Mouse (Mus musculus): ENCODE measurements around the gene Arhgef33. TPM values are rescaled to one million over a fixed set of nuclear protein-coding genes. Genes with fewer than 3 reads are reported as not detected.
"Not testable (repeated sequence)": the region's sequence is repeated elsewhere in the genome, so short reads cannot be mapped to it uniquely, and the experiment has no call there.

The Arhgef33 gene
- total RNA-seq, 1 experiment from 2014 or later, result not detected

GRCm38 (mm10) chr17:80332386-80332785, 25.2 kb downstream of the Arhgef33 start:
- ATAC-seq (replicated peaks; ENCODE audit: low read depth, poor library complexity, severe bottlenecking), result 0 out of 2 replicates have a peak, but pooled peaks have one; percentile 62

GRCm38 (mm10) chr17:80345277-80345676, 38.1 kb downstream of the Arhgef33 start:
- 0 out of 2 replicates have a peak, but pooled peaks have one; percentile 42 for ATAC-seq (replicated peaks; ENCODE audit: low read depth, poor library complexity, severe bottlenecking)

- ATAC-seq (replicated peaks; ENCODE audit: low read depth, poor library complexity, severe bottlenecking), result no peak
Observed at GRCm38 (mm10) chr17:80346591-80347125, 39.5 kb downstream of the Arhgef33 start.

DNA sequence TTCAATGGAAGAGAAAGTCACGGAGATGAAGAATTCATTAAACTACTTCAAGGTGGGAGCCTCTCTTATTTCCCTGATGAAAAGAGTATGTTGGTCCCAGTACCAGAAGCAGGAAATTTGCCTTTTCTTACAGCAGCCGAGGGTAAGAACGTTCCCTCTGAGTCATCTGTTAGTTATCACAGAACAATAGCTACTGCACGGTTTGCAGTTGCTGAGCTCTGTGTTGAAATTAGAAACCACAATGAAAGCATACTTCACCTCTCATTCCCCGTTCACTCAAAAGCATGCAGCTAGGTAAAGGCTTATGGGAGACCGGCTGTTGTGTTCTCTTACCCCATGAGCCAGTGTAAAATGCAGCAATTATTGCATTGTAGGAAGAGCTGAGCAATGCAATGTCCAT, 40.0 kb downstream of the Arhgef33 start:
- no peak for ATAC-seq (replicated peaks; ENCODE audit: low read depth, poor library complexity, severe bottlenecking)

GRCm38 (mm10) chr17:80360245-80360644, 53.0 kb downstream of the Arhgef33 start:
- ATAC-seq (replicated peaks; ENCODE audit: low read depth, poor library complexity, severe bottlenecking), result peak; percentile 52

DNA sequence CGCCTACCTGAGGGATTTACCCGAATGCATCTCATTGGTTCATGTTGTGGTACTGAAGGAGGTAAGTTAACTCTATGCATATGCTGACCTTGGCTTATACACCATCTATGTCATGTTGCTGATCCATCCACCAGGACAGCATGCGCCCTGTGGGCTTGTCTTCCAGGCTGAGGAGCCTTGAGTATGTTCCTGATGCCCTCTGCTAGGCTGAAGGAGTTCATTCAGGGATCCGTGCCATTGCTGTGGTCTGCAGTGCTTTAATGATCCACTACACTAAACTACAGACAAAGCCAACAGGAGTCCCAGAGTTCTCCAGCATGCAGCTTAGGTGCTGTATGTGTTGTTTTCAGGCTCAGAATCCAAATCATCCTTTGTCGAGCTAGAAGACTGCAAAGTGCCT, 60.1 kb downstream of the Arhgef33 start:
- ATAC-seq (replicated peaks; ENCODE audit: low read depth, poor library complexity, severe bottlenecking), result no peak

- no peak for ATAC-seq (replicated peaks; ENCODE audit: low read depth, poor library complexity, severe bottlenecking)
Observed at GRCm38 (mm10) chr17:80368606-80369005, 61.4 kb downstream of the Arhgef33 start.

DNA sequence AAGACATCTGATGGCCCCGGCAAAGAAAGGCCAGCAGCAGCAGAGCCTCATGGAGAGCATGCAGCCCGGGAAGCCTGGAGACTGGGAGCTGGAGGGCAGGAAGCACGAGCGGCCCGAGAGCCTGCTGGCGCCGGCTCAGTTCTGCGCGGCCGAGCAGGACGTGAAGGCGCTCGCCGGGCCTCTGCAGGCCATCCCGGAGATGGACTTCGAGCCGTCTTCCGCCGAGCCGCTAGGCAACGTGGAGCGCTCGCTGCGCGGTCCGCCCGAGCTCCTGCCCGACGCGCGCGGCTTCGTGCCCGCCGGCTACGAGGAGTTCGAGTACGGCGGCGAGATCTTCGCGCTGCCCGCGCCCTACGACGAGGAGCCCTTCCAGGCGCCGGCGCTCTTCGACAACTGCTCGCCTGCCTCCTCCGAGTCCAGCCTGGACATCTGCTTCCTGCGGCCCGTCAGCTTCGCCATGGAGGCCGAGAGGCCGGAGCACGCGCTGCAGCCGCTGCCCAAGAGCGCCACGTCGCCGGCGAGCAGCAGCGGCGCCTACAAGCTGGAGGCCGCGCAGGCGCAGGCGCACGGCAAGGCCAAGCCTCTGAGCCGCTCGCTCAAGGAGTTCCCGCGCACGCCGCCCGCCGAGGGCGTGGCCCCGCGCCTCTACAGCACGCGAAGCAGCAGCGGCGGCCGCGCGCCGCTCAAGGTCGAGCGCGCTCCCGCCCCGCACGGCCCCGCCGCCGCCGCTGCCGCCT, 66.0 kb downstream of the Arhgef33 start, which contains the start of gene Gm10190:
Gm10190 (minus strand) TSS at position 553 of the 737 bp plus-strand sequence.
- ATAC-seq (replicated peaks; ENCODE audit: low read depth, poor library complexity, severe bottlenecking), result peak; percentile 97

DNA sequence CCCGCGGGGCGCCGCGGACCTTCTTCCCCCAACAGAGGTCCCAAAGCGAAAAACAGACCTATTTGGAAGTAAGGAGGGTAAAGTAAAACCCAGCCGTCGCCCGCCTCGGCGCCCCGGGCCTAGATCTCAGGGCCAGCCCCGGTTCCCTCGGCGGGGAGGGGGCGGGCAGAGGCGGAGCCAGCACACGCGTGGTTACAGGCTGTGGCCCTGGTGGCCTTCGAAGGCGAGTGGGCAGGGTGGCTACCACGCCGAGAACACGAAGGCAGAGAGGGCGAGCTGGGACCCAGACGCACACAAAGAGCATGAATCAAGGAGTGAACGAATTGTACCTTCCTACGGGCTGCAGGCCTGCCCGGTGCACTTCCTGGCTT, 66.5 kb downstream of the Arhgef33 start:
- peak; percentile 41; the same call in 1 of the 2 replicates for ATAC-seq (replicated peaks; ENCODE audit: low read depth, poor library complexity, severe bottlenecking)

DNA sequence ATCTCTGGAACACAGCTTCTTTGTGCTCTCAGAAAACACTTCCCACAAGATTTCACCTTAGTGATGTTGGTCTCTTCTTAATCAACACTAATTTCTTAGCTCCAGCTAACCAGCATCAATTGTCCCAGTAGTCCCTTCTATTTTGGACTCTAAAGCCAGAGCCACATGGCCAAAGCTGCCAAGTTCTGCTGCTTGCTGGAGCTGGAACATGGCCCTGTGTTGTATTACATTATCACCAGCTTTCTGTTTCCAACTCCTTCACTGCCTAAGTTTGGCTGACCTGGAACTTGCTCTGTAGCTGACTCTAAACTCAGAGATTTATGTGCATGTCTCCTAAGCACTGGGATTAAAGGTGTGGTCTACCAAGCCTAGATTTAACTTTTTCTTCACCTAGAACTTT, 71.2 kb downstream of the Arhgef33 start:
- ATAC-seq (replicated peaks; ENCODE audit: low read depth, poor library complexity, severe bottlenecking), result not testable (repeated sequence)

GRCm38 (mm10) chr17:80385671-80386070, 78.5 kb downstream of the Arhgef33 start:
- ATAC-seq (replicated peaks; ENCODE audit: low read depth, poor library complexity, severe bottlenecking), result no peak

DNA sequence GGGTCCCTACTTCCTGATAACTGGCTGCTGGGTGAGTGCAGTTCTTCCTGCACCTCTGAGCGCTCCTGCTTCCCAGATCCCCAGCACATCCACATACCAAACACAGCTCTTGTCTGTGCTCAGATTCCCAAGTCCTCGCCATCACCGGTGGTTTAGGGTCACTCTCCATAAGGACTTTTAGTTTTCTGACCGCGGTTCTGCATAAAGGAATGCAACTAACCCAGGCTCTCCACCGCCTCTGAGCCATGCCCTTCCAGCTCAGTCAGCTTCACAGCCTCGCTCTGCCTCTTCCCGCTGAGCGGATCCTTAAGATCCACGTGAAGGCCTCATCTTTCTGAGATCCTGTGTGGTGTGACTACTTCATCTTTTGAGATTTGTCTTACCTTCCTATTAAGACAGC, 82.8 kb downstream of the Arhgef33 start:
- no peak for ATAC-seq (replicated peaks; ENCODE audit: low read depth, poor library complexity, severe bottlenecking)

DNA sequence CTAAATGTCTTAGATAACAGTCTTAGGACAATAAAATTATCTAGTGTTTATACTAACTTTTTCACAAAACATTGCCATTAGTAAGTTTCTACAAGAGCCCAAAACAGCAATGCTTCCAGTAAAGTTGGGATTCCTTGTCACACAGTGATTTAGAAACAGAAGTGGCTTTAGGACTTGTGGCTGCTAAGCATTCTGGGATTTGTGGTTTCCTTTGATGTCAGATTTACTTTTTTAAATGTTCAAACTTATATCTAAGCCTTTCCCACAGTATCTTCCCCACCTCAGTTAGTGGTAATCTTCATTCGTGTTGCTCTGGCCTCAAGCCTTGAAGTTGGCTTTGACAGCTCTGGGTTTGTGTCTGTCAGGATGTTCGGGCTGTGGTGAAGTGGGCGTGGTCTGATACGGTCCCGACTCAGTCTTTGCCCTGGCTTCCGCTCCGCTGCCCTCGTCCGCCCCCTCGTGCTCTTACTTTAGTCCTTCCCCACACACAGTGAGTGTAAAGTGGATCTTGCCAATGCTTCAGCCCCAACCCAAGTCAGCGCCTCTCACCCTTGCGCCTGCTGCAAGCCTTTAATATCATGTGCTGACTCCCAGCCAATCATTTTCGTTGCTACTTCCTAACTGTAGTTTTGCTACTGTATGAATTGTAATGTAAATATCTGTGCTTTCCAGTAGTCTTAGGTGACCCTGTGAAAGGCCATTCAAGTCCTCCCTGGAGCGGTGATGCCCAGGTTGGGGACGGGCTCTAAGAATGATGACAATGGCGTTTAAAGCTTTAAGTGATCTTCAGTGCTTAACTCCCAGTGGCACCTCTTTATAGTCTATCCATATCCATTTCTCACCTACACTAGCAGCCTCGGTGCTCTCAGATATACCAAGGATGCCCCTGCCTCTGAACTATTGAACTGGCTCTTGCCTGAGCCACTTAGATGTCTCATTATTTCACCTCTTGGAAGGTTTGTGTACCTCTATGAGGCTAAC, 84.5 kb downstream of the Arhgef33 start:
- ATAC-seq (replicated peaks; ENCODE audit: low read depth, poor library complexity, severe bottlenecking), result peak; percentile 99

DNA sequence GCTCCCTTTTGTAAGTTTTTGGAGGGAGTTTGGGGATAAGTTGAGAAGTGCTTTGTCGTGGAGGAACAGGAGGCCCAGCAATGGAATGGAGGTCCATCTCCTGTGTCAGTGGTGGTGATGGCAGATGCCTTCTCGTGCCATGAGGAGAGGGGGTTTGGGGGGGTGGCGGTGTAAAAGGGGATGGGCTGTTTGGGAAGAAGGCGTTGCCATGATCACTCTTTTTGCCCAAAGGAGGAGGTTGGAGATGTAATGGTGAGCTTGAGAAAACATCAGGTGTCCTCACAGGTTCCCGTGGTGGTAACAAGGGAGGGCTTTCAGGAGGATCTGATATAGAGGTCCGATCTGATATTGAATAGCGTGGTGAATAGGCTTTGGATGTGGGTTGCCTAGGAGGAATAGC, 91.0 kb downstream of the Arhgef33 start:
- ATAC-seq (replicated peaks; ENCODE audit: low read depth, poor library complexity, severe bottlenecking), result no peak

GRCm38 (mm10) chr17:80411182-80411581, 104.0 kb downstream of the Arhgef33 start:
- ATAC-seq (replicated peaks; ENCODE audit: low read depth, poor library complexity, severe bottlenecking), result peak; percentile 68

DNA sequence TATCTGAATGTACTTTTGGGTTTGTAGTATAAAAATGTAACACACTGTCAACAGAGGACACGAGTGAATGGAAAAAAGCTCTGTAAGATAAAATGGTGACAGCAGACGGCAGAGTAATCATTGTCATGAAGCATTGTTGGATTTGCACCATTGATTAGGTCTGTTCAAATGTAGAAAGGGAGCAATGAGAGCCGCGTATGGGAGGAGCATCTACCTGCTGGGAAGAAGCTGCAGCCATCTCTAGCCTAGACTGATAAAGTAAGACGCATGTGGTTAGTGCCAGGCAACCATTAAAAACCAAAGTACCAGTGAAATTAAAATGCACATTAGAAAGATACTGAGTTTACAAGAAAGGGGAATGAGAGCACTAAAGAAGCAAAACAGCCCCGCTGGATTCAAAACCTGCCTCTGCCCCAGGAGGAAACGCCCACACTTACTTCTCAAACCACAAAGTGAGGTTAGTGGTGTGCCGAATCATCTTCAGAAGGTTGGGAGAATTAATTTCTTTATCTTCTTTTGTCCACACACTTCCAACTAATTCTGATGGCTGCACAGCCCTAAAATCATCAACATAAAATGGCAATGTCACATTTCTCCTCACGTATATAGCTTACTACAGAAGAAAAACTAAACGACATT, 111.5 kb downstream of the Arhgef33 start:
- ATAC-seq (replicated peaks; ENCODE audit: low read depth, poor library complexity, severe bottlenecking), result peak; percentile 50

- ATAC-seq (replicated peaks; ENCODE audit: low read depth, poor library complexity, severe bottlenecking), result no peak
Observed at GRCm38 (mm10) chr17:80420998-80421397, 113.8 kb downstream of the Arhgef33 start.

- no peak for ATAC-seq (replicated peaks; ENCODE audit: low read depth, poor library complexity, severe bottlenecking)
Observed at GRCm38 (mm10) chr17:80426171-80426570, 119.0 kb downstream of the Arhgef33 start.

DNA sequence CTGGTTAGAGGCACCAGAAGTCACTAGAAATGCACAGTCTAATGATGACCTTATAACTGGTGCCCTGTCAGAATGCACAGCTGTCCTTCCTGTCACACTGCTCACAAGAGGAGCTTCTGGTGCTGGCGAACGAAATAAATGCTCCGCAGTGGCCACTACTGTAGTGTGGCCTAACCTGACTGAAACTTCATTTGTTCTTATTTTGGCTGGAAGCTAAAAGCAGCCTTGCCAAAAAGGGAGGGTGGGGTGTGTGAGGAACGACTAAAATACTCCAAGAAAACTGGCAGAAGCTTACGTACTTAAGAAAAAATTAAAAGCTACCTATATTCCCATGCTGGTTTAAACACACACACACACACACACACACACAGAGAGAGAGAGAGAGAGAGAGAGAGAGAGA, 119.7 kb downstream of the Arhgef33 start:
- ATAC-seq (replicated peaks; ENCODE audit: low read depth, poor library complexity, severe bottlenecking), result no peak

DNA sequence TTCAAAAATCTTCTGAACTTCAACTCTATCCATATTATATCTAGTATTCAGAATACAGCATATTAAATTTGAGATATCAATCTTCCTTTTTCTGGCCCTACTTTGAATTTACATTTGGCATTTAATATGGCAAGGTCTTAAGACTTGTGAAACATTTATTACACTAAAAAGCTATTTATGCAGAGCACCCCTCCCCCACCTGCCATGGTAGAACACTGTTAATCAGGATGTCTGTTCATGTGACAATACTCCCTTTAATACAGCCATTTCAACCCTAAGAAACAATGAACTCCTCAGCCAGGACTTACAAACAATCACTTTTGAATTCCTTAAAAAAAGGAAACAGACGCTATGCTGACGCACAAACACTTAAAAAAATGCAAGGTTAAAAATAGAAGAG, 120.8 kb downstream of the Arhgef33 start:
- ATAC-seq (replicated peaks; ENCODE audit: low read depth, poor library complexity, severe bottlenecking), result no peak
